Mouse (Mus musculus) forebrain, embryonic 12.5 days (tissue): Measurements from ENCODE around the gene Prdm10. TPM values are rescaled to one million over a fixed set of nuclear protein-coding genes. Genes with fewer than 3 reads are reported as not detected.

Experiments
- ATAC-seq: fragments of 200-750 bp; cut with Nextera tagmentation; 2 replicates; pipeline ENCODE4 v1.8.0; 2017; ENCODE audit warnings: moderate TSS enrichment; ENCODE audit not compliant: low FRiP score
- H3K27ac ChIP-seq: fragments of 300-500 bp; sonication (generic); 2 replicates; pipeline ENCODE4 v1.5.1; 2016; ENCODE audit warnings: mild to moderate bottlenecking
- H3K27me3 ChIP-seq: fragments of 300-500 bp; sonication (generic); 2 replicates; pipeline ENCODE4 v1.6.1; 2016; ENCODE audit warnings: mild to moderate bottlenecking
- H3K36me3 ChIP-seq: fragments of 300-500 bp; sonication (generic); replicated peaks from 2 replicates; pipeline ENCODE4 v1.6.1; 2016; ENCODE audit warnings: mild to moderate bottlenecking
- H3K4me1 ChIP-seq: fragments of 300-500 bp; sonication (generic); 2 replicates; pipeline ENCODE4 v1.6.1; 2016
- H3K4me2 ChIP-seq: fragments of 300-500 bp; sonication (generic); 2 replicates; pipeline ENCODE4 v1.6.1; 2016; ENCODE audit warnings: mild to moderate bottlenecking, moderate library complexity
- H3K4me3 ChIP-seq: fragments of 300-500 bp; sonication (generic); replicated peaks from 2 replicates; pipeline ENCODE4 v1.5.1; 2016; ENCODE audit warnings: mild to moderate bottlenecking
- H3K9ac ChIP-seq: fragments of 300-500 bp; sonication (generic); 2 replicates; pipeline ENCODE4 v1.6.1; 2016; ENCODE audit warnings: mild to moderate bottlenecking
- H3K9me3 ChIP-seq: fragments of 300-500 bp; sonication (generic); 2 replicates; pipeline ENCODE4 v1.6.1; 2016
- WGBS: fragments of 180-500 bp; shearing (Covaris S2); methylation state at CpG from one replicate; pipeline ENCODE4 v1.1.7; 2016; 5-methylcytosine and 5-hydroxymethylcytosine counted together
- polyA plus RNA-seq: library from polyadenylated mRNA; unstranded; fragments of >200 nt; fragmentation: Nextera tagmentation; extraction: Ambion mirVana; gene quantifications from 2 replicates; pipeline ENCODE4 v1.2.1, GENCODE M21; 2016

The Prdm10 gene
- 10.7 and 11.0 TPM in 2 replicates for polyA plus RNA-seq

- peak within 1 kb of the TSS; percentile 99 for H3K27ac ChIP-seq
- peak; percentile 93 for ATAC-seq
- 1% methylated on average over 45 of the region's 45 CpGs for WGBS
- H3K9me3 ChIP-seq, result no peaks in the 10 kb centered on the region
- peaks cover 20% of the 10 kb centered on the region for H3K4me1 ChIP-seq
- no peaks in the 10 kb centered on the region for H3K36me3 ChIP-seq
- H3K27me3 ChIP-seq, result no peaks in the 10 kb centered on the region
- peak within 1 kb of the TSS; percentile 96 for H3K9ac ChIP-seq
- H3K4me2 ChIP-seq, result peak within 1 kb of the TSS; percentile 69
- H3K4me3 ChIP-seq, result peak within 1 kb of the TSS; percentile 76
Measured at GRCm38 (mm10) chr9:31280366-31281010, at the start of gene Prdm10. TSS of gene Prdm10 (plus strand) at chr9:31280538.

- H3K9ac ChIP-seq, result no peak overlapping the region
- no peak for ATAC-seq
- no peaks in the 10 kb centered on the region for H3K27me3 ChIP-seq
- WGBS, result 77% methylated on average over 4 of the region's 4 CpGs
- H3K36me3 ChIP-seq, result no peaks in the 10 kb centered on the region
- H3K4me1 ChIP-seq, result peaks cover 10% of the 10 kb centered on the region
- peaks cover 5% of the 10 kb centered on the region; the same call in 1 of the 2 replicates for H3K9me3 ChIP-seq
- H3K27ac ChIP-seq, result no peak overlapping the region
- H3K4me3 ChIP-seq, result no peak overlapping the region
- H3K4me2 ChIP-seq, result no peak overlapping the region
Measured at GRCm38 (mm10) chr9:31235030-31235429, 45.3 kb upstream of the Prdm10 start.

- Histone ChIP-seq H3K27me3 (no peaks in the 10 kb centered on the region), H3K36me3 (no peaks in the 10 kb centered on the region), H3K4me3 (no peak overlapping the region), H3K4me1 (peaks cover 10% of the 10 kb centered on the region), H3K9me3 (peaks cover 5% of the 10 kb centered on the region; the same call in 1 of the 2 replicates), H3K9ac (no peak overlapping the region), H3K27ac (no peak overlapping the region), H3K4me2 (no peak overlapping the region)
- no peak for ATAC-seq
- 82% methylated on average over 9 of the region's 9 CpGs for WGBS
Measured at GRCm38 (mm10) chr9:31235489-31235888, 44.8 kb upstream of the Prdm10 start.

- ATAC-seq, result no peak
- H3K4me1 ChIP-seq, result peaks cover 10% of the 10 kb centered on the region
- no peak overlapping the region for H3K9ac ChIP-seq
- 66% methylated on average over 5 of the region's 5 CpGs for WGBS
- no peaks in the 10 kb centered on the region for H3K36me3 ChIP-seq
- peaks cover 5% of the 10 kb centered on the region; the same call in 1 of the 2 replicates for H3K9me3 ChIP-seq
- H3K4me3 ChIP-seq, result no peak overlapping the region
- H3K27ac ChIP-seq, result no peak overlapping the region
- H3K4me2 ChIP-seq, result no peak overlapping the region
- H3K27me3 ChIP-seq, result no peaks in the 10 kb centered on the region
Measured at GRCm38 (mm10) chr9:31236079-31236478, 44.3 kb upstream of the Prdm10 start.

GRCm38 (mm10) chr9:31238526-31238925 is 41.8 kb upstream of the Prdm10 start:
- Histone ChIP-seq H3K4me1 (no peaks in the 10 kb centered on the region), H3K9ac (no peak overlapping the region), H3K36me3 (no peaks in the 10 kb centered on the region), H3K27me3 (0 out of 2 replicates have a peak, but pooled peaks cover 3% of the 10 kb centered on the region), H3K27ac (no peak overlapping the region), H3K9me3 (peaks cover 5% of the 10 kb centered on the region; the same call in 1 of the 2 replicates), H3K4me3 (no peak overlapping the region), H3K4me2 (no peak overlapping the region)
- 93% methylated on average over 2 of the region's 2 CpGs for WGBS
- no peak for ATAC-seq

GRCm38 (mm10) chr9:31239551-31239950 is 40.8 kb upstream of the Prdm10 start:
- Histone ChIP-seq H3K4me3 (no peak overlapping the region), H3K9me3 (peaks cover 5% of the 10 kb centered on the region; the same call in 1 of the 2 replicates), H3K27ac (no peak overlapping the region), H3K36me3 (no peaks in the 10 kb centered on the region), H3K27me3 (0 out of 2 replicates have a peak, but pooled peaks cover 3% of the 10 kb centered on the region), H3K4me2 (no peak overlapping the region), H3K4me1 (no peaks in the 10 kb centered on the region), H3K9ac (no peak overlapping the region)
- ATAC-seq, result no peak
- 86% methylated on average over 2 of the region's 2 CpGs for WGBS

GRCm38 (mm10) chr9:31240522-31241207 is 39.7 kb upstream of the Prdm10 start:
- 90% methylated on average over 8 of the region's 8 CpGs for WGBS

GRCm38 (mm10) chr9:31241208-31241699 is 39.1 kb upstream of the Prdm10 start:
- H3K4me3 ChIP-seq, result no peak overlapping the region
- H3K27ac ChIP-seq, result no peak overlapping the region
- no peak overlapping the region for H3K9ac ChIP-seq
- H3K9me3 ChIP-seq, result peaks cover 5% of the 10 kb centered on the region; the same call in 1 of the 2 replicates
- ATAC-seq, result no peak
- H3K4me2 ChIP-seq, result no peak overlapping the region
- H3K27me3 ChIP-seq, result 0 out of 2 replicates have a peak, but pooled peaks cover 3% of the 10 kb centered on the region
- H3K36me3 ChIP-seq, result no peaks in the 10 kb centered on the region
- 94% methylated on average over 7 of the region's 7 CpGs for WGBS
- no peaks in the 10 kb centered on the region for H3K4me1 ChIP-seq

More at GRCm38 (mm10) chr9:31240522-31241207, 39.7 kb upstream of the Prdm10 start:
- no peak overlapping the region for H3K27ac ChIP-seq
- 0 out of 2 replicates have a peak, but pooled peaks cover 3% of the 10 kb centered on the region for H3K27me3 ChIP-seq
- no peaks in the 10 kb centered on the region for H3K36me3 ChIP-seq
- no peak for ATAC-seq
- no peak overlapping the region for H3K9ac ChIP-seq
- H3K4me2 ChIP-seq, result no peak overlapping the region
- H3K4me3 ChIP-seq, result no peak overlapping the region
- H3K4me1 ChIP-seq, result no peaks in the 10 kb centered on the region
- peaks cover 5% of the 10 kb centered on the region; the same call in 1 of the 2 replicates for H3K9me3 ChIP-seq

- H3K4me1 ChIP-seq, result no peaks in the 10 kb centered on the region
- H3K4me3 ChIP-seq, result no peak overlapping the region
- H3K27ac ChIP-seq, result no peak overlapping the region
- H3K9ac ChIP-seq, result no peak overlapping the region
- WGBS, result 83% methylated on average over 18 of the region's 18 CpGs
- H3K4me2 ChIP-seq, result no peak overlapping the region
- H3K27me3 ChIP-seq, result 0 out of 2 replicates have a peak, but pooled peaks cover 3% of the 10 kb centered on the region
- no peak for ATAC-seq
- H3K9me3 ChIP-seq, result peaks cover 5% of the 10 kb centered on the region; the same call in 1 of the 2 replicates
- no peaks in the 10 kb centered on the region for H3K36me3 ChIP-seq
Measured at GRCm38 (mm10) chr9:31243306-31243938, 36.9 kb upstream of the Prdm10 start.

- Histone ChIP-seq H3K4me2 (no peak overlapping the region), H3K9ac (no peak overlapping the region), H3K9me3 (peaks cover 5% of the 10 kb centered on the region; the same call in 1 of the 2 replicates), H3K27ac (no peak overlapping the region), H3K36me3 (no peaks in the 10 kb centered on the region), H3K27me3 (0 out of 2 replicates have a peak, but pooled peaks cover 3% of the 10 kb centered on the region), H3K4me3 (no peak overlapping the region), H3K4me1 (no peaks in the 10 kb centered on the region)
- WGBS, result 83% methylated on average over 5 of the region's 5 CpGs
- no peak for ATAC-seq
Measured at GRCm38 (mm10) chr9:31243939-31244333, 36.4 kb upstream of the Prdm10 start.

GRCm38 (mm10) chr9:31245006-31245405 is 35.3 kb upstream of the Prdm10 start:
- 94% methylated on average over 6 of the region's 6 CpGs for WGBS
- Histone ChIP-seq H3K4me1 (no peaks in the 10 kb centered on the region), H3K36me3 (no peaks in the 10 kb centered on the region), H3K9ac (no peak overlapping the region), H3K27ac (no peak overlapping the region), H3K9me3 (no peaks in the 10 kb centered on the region), H3K4me3 (no peak overlapping the region), H3K4me2 (no peak overlapping the region), H3K27me3 (0 out of 2 replicates have a peak, but pooled peaks cover 3% of the 10 kb centered on the region)
- no peak for ATAC-seq

GRCm38 (mm10) chr9:31246421-31246820 is 33.9 kb upstream of the Prdm10 start:
- H3K4me2 ChIP-seq, result no peak overlapping the region
- H3K9ac ChIP-seq, result no peak overlapping the region
- no peak overlapping the region for H3K27ac ChIP-seq
- ATAC-seq, result no peak
- 0 out of 2 replicates have a peak, but pooled peaks cover 3% of the 10 kb centered on the region for H3K27me3 ChIP-seq
- H3K4me3 ChIP-seq, result no peak overlapping the region
- no peaks in the 10 kb centered on the region for H3K4me1 ChIP-seq
- H3K9me3 ChIP-seq, result no peaks in the 10 kb centered on the region
- WGBS, result 67% methylated on average over 6 of the region's 6 CpGs
- no peaks in the 10 kb centered on the region for H3K36me3 ChIP-seq
